Mouse (Mus musculus): ENCODE data around the gene Slc38a3. TPM values are rescaled to one million over a fixed set of nuclear protein-coding genes. Genes with fewer than 3 reads are reported as not detected.

Slc38a3 gene
- 0.44 and 0.45 TPM in 2 replicates for polyA plus RNA-seq (2012; rRNA removed)

GRCm38 (mm10) chr9:107669480-107669945 lies at the start of gene Slc38a3:
Gene Slc38a3 (minus strand): TSS chr9:107669530.
- no peak for DNase-seq (ENCODE audit: low spot score)

DNA sequence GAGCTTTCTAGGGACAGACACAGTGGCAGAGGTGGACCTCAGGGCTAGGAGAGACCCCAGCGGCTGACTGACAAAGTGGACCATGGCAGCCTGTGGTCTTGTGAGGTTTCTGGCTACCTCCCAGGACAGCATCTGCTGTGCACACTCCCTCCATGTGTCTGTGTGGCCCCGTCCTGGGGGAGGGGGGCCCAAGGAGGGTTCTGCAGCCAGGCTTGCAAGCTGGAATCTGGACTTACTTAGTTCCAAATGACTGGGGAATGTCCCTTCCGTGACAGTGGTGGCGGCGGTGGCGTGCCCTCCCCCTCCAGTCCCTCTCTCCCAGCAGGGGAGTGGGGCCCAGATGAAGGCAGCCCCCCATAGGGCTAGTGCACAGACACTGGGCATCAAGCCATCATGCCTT lies 47.6 kb upstream of the Slc38a3 start:
- DNase-seq (ENCODE audit: low spot score): no peak

DNA sequence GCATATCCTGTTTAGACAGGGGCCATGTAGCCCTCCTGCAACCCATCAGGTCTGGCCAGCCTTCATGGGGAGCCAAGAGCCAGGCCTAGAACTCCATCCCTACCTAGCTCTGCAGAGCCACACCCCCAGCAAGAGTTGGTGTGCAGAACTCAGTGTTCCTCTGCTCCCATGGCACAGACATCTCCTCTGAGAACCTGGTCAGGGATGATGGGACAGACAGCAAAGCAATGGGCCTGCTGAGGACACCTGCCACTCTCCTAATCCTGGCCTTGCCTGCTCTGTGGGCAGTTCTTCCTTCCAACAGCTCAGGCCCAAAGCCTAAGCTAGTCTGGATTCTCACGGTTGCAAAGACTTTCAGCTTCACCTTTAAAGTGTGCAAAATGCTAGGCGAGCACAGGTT lies 46.3 kb upstream of the Slc38a3 start:
- DNase-seq (ENCODE audit: low spot score): no peak

DNA sequence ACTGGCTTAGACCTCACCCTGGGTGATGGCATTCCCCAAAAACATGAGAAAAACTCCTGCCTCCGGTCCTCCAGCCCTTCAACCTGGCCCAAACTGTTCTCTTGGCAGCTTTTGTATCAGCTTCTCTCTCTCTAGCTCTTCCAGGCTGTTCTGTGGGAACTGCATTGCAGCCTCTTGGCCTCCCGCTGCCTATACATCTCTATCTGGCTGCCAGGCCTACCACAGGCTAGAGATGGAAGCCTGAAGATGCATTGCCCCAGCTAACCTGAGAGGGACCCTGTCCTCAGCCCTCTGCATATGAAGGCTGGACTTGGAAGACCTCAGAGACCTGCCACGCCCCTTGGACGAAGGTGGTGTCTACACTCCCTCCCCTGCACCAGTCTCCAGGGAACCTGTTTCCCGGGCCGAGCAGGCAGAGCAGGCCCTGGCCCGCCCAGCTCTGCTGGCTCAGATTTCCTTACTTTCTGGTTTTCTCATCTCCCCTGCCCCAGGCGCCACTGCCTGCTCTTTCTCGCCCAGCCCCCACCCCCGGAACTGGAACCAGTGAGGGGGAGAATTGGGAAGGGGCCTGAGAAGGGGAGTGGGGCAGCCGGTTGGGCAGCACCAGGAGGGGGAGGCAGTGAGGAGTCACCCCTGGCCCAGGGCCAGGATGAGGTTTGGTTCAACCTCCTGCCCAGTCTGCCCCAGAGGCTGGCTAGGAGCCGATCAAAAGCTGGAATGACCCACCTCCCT lies 45.1 kb upstream of the Slc38a3 start:
- DNase-seq (ENCODE audit: low spot score): peak; percentile 67

DNA sequence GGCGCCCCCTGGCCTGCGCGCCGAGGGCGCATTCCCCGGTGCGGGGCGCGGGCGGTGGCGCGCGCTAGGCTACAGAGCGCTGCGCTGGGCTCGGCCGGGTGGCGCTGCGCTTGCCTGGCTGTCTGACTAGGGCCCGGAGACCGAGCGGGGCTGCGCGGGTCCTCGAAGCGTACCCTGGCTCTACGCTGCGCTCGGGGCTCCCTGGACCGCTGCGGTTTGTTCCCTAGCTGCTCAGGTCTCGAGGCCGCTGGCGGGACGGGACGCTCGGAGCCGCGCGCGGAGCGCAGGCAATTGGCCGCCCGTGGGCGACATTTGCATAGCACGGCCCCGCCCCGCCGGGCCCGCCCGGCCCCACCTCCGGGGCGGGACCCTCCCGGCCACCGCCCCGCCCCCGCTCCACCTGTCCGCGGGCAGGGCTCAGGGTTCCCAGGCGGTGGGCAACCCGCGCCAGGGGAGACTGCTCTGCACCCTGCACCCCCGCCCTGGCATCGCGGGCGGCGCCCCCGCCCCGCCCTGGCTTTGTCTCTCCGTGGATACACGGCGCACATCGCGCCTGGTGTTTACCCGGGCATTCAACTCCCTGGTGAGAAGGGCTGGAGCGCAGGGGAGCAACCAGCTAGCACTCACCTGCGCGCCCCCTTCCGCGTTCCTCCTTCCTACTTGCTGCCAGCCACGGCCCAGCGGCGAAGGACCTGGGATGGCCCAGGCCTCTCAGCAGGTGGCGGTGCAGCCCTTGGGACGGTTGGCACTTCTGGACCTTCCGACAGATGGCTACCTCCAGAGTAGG lies 40.6 kb upstream of the Slc38a3 start, which contains the start of gene Sema3f:
Gene Sema3f, minus strand, starts transcription at position 779 of the 787 bp plus-strand sequence.
- peak; percentile 89 for DNase-seq (ENCODE audit: low spot score)

DNA sequence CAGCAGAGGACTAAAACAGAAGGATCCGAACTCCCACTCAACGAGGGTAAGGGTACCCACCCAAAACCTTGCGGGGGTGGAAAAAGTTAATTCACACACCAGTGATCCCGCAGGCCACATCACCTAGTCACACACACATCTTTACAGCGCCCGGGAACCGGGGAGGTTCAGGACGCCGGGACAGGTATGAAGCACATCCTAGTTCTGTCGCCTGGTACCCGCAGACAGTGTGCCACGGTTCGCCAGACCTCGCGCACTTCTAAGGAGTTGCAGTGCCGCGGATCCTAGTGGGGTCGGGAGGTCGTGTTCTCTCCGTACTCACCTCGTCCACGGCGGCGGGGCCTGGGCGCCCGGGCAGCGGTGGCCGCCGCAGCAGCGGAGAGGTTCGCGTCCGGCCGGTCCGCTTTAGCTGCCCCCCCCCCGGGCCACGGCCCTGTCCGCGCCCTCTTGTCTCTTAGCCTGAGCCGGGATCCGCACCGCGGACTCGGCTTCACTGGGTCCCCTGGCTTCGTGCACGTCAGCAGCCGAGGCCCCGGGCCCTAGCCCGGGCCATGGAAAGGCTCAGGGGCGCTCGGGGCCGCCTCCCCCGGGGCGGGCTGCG lies 39.9 kb upstream of the Slc38a3 start:
- peak; percentile 48 for DNase-seq (ENCODE audit: low spot score)

DNA sequence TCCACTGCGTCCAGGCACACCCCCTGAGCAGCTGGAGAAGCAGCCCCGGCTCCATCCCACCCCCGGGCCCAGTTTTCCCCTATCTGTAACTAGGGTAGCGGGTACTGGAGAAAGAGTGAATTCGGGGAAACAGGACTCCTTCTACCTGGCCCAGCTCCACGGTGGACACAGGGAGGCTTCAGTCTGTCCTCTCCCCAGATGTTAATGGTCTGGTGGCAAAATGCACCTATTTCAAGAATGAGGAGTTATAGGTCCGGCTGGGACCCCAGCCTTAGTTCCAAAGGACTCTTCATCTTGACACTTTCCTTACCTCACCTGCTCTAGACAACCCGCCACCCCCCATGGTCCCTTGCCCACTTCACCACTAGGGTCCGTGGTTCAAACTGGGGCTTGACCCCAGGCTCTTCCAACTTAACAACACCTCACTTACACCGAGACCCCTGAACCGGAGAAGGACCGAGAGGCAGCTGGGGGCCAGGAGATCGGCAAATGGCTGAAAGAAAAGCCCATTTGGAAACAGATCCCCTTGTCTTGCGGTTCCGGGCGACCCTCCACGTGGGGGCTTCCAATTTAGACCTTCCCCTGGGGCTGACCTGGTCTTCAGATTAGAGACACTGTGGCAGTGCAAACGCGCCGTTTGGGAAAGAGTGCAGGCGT lies 39.2 kb upstream of the Slc38a3 start:
- DNase-seq (ENCODE audit: low spot score): no peak

GRCm38 (mm10) chr9:107707701-107708438 lies 38.5 kb upstream of the Slc38a3 start:
- peak; percentile 40 for DNase-seq (ENCODE audit: low spot score)

DNA sequence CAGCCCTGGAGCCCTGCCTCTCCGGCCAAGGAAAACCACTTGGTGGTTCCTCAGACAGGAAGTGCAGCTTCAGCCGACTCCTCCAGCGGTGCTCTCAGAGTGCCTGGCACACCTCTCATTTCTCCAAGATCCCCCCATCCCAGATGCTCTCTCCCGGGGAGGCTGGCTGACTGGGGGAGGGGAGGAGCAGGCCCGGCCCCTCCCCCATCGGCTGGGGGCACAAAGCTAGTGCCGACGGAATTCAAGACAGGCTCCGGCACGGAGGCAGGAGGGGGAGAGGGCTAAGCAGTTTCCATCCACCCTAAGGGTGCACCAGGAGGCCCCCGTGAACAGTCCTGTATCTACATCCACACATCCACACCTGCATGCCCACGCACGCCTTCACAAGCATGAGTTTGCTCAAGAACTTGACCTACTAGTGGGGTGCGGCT lies 37.5 kb upstream of the Slc38a3 start:
- peak; percentile 74 for DNase-seq (ENCODE audit: low spot score)

- peak; percentile 56 for DNase-seq (ENCODE audit: low spot score)
These were observed 34.2 kb upstream of the Slc38a3 start for GRCm38 (mm10) chr9:107703337-107704122.

- no peak for DNase-seq (ENCODE audit: low spot score)
These were observed 33.4 kb upstream of the Slc38a3 start for GRCm38 (mm10) chr9:107702606-107703185.

DNA sequence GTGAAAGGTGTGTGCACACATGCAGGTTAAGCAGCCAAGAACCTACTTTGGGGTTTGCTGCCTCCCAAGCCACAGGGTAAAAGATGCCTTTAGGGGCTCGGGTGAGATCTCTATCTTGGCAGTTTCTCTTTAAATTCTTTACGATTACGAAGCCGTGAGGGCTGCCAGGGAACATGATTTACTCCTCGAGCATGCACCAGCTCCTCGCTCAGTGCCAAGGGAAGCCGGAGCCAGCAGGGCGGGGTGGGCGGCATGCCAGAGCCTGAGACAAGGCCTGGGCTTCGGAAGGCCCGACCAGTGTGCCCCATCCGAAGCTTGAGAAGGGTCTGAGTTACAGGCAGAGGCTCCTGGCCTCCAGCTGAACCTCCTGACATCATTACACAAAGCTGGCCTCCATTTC lies 32.3 kb upstream of the Slc38a3 start:
- peak; percentile 85 for DNase-seq (ENCODE audit: low spot score)

- peak; percentile 39 for DNase-seq (ENCODE audit: low spot score)
These were observed 30.8 kb upstream of the Slc38a3 start for GRCm38 (mm10) chr9:107700114-107700571.

DNA sequence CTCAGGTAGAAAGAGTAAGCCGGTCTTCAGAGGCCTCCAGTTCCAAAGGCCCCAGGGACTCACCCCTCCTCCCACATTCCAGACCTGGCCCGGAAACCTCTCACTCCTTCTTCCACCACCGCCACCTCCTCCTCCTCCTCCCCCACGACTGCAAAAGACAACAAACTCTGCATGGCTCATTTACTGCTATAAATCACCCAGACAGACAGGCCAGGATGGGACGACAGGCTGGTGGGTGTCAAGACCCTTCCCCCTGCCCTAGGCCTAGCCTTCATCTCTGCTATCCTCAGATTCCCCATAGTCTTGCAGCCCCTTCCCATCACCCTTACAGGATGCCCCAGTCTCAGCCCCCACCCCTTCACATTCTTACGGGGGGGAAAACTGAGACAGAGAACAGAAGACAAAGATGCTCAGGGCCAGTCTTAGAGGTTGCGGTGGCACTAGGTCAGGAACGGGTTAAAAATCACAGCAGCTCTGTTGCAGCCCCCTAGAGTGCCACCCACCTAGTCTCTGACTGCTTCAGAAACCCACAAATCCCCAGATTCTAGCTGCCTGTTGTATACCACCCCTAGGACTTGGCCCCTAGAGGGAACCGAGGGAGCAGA lies 30.1 kb upstream of the Slc38a3 start:
- DNase-seq (ENCODE audit: low spot score): no peak

DNA sequence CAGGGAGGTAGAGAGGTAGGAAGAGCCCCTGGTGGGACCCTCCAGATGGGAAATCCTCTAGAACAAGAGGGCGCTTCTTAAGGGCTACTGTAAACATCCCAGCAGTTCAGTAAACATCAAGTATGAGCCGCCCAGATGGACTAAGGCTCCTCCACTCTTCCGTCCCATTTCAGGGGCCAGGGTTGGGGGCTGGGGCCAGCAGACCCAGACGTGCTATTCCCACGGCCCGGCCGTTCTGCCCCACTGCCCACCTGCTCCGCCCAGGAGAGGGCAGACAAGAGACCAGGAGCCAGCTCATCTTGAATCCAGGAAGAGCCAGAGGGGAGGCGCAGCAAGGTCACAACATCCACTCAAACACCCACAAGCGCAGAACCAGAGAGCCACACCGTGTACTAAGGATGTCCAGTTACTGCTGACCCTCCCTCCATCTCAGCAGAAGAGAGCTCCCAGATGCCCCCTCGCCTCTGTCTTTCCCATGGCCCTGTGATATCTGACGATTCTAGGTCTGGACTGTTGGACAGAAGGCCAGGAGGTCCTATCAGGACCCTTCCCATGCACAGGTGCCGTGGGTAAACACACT lies 29.4 kb upstream of the Slc38a3 start:
- DNase-seq (ENCODE audit: low spot score): no peak

DNA sequence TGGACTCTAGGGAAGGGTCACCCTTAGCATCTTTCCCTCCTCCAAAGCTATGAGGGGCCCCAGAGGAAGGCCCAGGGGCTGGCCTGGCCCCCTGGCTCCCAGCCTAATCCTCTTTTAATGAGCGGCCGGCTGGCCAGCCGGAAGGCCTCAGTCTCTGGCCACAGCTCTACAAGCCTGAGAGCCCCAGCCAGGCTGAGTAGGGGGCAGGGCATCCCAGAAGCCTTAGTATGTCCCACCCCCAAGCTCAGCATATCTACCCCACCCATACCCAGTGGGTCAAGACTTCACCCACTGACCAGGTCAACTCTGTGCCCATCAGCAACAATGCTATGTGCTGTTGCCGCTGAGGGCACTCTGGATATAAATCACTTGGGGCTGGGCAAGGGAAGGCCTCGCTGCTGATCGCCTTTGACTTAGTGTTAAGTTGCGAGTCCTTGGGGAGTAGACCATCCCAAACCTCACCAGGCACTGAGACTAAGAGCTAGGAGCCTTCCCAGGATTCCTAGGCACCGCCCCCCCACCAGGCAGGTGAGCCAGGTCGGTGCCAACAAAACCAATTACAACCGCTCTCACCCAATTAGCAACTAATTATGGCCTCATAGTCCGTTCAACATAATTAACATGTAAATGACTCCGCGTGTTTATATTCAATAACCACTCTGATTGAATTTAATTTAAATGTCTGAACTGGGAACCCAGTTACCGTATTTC lies 28.6 kb upstream of the Slc38a3 start:
- DNase-seq (ENCODE audit: low spot score): no peak

DNA sequence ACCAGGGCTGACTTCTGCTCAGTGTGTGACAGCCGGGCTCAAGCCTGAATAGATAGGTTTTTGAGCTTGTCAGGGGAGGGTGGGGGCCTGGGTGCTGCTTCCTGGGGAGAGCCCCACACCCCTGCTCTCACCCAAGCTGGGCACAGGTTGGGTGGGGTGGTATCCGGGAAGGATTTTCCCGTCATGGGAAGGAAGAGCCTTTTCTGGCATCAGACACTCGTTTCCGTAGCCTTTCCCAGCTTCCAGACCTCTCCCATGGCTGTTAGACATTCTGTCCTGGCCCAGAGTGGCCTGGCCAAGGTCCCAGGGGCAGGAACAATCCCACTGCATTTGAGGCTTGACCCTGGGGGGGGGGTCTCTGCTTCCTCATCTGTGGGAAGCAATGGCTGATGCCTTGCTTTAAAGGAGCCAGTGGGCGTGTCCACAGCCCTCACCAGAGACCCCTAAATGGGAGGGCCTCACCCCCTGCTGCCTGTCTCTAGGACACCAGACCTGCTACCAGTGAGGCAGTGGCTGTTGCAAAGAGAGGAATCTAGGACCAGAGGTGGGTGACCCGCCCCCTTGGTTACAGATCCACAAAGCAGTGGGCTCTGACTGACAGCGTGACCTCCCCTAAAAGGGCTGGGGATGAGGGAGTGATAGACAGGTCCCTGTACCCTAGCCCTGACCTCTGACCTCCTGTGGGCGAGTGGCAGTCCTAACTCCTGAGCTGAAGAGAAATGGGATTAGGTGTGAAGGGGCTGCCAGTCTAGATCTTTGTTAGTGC lies 27.7 kb upstream of the Slc38a3 start:
- DNase-seq (ENCODE audit: low spot score): no peak

- DNase-seq (ENCODE audit: low spot score): no peak
These were observed 26.8 kb upstream of the Slc38a3 start for GRCm38 (mm10) chr9:107696106-107696479.
